Mouse (Mus musculus) olfactory bulb, adult 2 months (tissue): ENCODE results near the gene Tmprss11a. TPM values are rescaled to one million over a fixed set of nuclear protein-coding genes. Genes with fewer than 3 reads are reported as not detected.

ENCODE experiments used
- H3K27ac ChIP-seq: fragments of 200-500 bp; 2 replicates; pipeline ENCODE4 v1.5.1; 2012; ENCODE audit warnings: low read depth, low read length; ENCODE audit not compliant: insufficient read depth
- H3K4me1 ChIP-seq: fragments of 200-500 bp; 2 replicates; pipeline ENCODE4 v1.6.1; 2012; ENCODE audit warnings: low read length; ENCODE audit not compliant: control insufficient read depth, insufficient read depth
- H3K4me3 ChIP-seq: fragments of 200-500 bp; 2 replicates; pipeline ENCODE4 v1.5.1; 2012; ENCODE audit warnings: mild to moderate bottlenecking, low read depth, low read length, moderate library complexity; ENCODE audit not compliant: insufficient read depth
- CTCF ChIP-seq: fragments of 200-500 bp; IDR thresholded peaks from 2 replicates; pipeline ENCODE4 v1.5.1; 2012; ENCODE audit warnings: low read depth, mild to moderate bottlenecking, low read length, moderate library complexity; ENCODE audit not compliant: insufficient read depth
- POLR2A ChIP-seq: fragments of 200-500 bp; IDR thresholded peaks from 2 replicates; pipeline ENCODE4 v1.6.1; 2012; ENCODE audit warnings: mild to moderate bottlenecking, low read depth, low read length, moderate library complexity; ENCODE audit not compliant: insufficient read depth
- WGBS: fragments of 180-500 bp; shearing (Covaris S2); methylation state at CpG from one replicate; pipeline ENCODE4 v1.1.7; 2018; 5-methylcytosine and 5-hydroxymethylcytosine counted together
- polyA plus RNA-seq: library from polyadenylated mRNA; stranded (reverse); fragments of >200 nt; gene quantifications from 2 replicates; pipeline ENCODE4 v1.2.4, GENCODE M21; 2012; ENCODE audit warnings: low replicate concordance; ENCODE audit not compliant: missing spikeins, insufficient read depth, insufficient read length

Tmprss11a gene
- polyA plus RNA-seq = not detected in 2 replicates

DNA sequence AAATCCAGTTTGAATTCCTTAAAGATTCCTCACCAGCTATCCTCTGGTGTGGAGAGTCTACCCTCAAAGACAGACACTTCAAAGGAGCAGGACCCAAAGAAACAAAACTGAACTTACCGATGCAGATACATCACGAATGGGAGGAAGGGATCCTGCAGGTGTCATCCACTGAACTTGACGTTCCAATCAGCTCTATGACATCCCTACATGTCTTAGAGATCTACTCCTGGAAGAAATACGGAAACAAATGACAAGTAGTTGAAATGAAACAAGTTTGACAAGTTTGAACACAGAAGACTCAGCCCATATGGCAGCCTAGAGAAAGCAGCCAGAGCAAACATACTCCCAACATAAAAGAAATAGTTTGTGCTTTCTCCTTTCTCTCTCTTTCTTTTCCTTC, at the start of gene Tmprss11a:
TSS of gene Tmprss11a (minus strand) at position 101 of the 400 bp plus-strand sequence.
- TF ChIP-seq CTCF = no peak
- no peak for TF ChIP-seq POLR2A
- 71% methylated on average over 4 of the region's 4 CpGs for WGBS
- H3K4me1 ChIP-seq = no peaks in the 10 kb centered on the region
- H3K4me3 ChIP-seq = no peak within 1 kb of the TSS
- H3K27ac ChIP-seq = no peak within 1 kb of the TSS

GRCm38 (mm10) chr5:86518500-86518899, 49.7 kb upstream of the Tmprss11a start, which contains the start of gene Tmprss11g:
TSS of gene Tmprss11g (minus strand) at chr5:86518600.
- no peaks in the 10 kb centered on the region for H3K4me1 ChIP-seq
- TF ChIP-seq POLR2A (no peak), CTCF (no peak)
- no peak within 1 kb of the TSS for H3K4me3 ChIP-seq
- no peak within 1 kb of the TSS for H3K27ac ChIP-seq
- WGBS = 83% methylated on average over 9 of the region's 9 CpGs

- Histone ChIP-seq H3K4me3 (no peak overlapping the region), H3K27ac (no peak overlapping the region), H3K4me1 (no peaks in the 10 kb centered on the region)
- WGBS = 30% methylated on average over 5 of the region's 5 CpGs
- no peak for TF ChIP-seq CTCF
- TF ChIP-seq POLR2A = no peak
Measured at GRCm38 (mm10) chr5:86511538-86511937, 42.7 kb upstream of the Tmprss11a start.

DNA sequence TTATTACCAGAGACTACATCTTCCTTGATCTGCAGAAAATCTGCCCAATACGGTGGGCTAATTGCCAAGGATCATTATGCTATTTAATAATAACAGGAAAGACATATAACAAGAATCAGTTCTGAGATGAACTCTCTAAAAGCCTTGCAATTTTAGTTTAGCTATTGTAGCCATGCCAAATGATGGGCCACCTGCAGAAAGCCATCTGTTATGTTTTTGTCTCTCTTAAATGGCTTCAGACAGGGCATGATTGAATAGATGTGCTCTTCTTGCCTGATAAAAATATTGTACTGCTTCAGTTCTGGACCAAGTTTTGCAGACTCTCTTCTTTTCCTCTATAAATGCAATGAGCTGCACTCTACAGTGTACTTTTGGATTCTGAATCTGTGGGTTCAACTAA, 24.7 kb upstream of the Tmprss11a start:
- no peaks in the 10 kb centered on the region for H3K4me1 ChIP-seq
- no peak for TF ChIP-seq CTCF
- TF ChIP-seq POLR2A = no peak
- H3K4me3 ChIP-seq = no peak overlapping the region
- no peak overlapping the region for H3K27ac ChIP-seq
- WGBS = 60% methylated on average over 1 of the region's 1 CpGs

GRCm38 (mm10) chr5:86482562-86482961, 13.8 kb upstream of the Tmprss11a start:
- Histone ChIP-seq H3K27ac (no peak overlapping the region), H3K4me1 (no peaks in the 10 kb centered on the region), H3K4me3 (no peak overlapping the region)
- 75% methylated on average over 2 of the region's 2 CpGs for WGBS
- TF ChIP-seq CTCF = no peak
- no peak for TF ChIP-seq POLR2A

DNA sequence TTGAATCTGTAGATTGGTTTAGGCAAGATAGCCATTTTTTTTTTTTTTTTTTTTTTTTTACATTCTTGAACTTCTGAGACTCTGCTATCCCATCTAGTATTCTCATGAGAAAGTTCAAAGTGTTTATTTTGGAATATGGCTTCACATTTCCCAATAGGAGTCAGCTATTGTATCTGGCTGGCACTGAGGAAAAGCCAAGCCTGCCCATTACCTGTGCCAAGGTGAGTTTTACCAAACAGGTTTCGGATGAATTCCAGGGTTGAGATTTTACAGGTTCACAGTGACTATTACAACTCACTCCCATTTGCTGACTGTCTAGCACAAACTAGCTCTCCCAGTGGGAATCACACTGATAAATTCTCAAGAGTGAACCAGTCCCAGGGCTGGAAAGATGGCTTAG, 13.2 kb upstream of the Tmprss11a start:
- Histone ChIP-seq H3K27ac (no peak overlapping the region), H3K4me1 (no peaks in the 10 kb centered on the region), H3K4me3 (no peak overlapping the region)
- 93% methylated on average over 1 of the region's 1 CpGs for WGBS
- TF ChIP-seq CTCF (no peak), POLR2A (no peak)

GRCm38 (mm10) chr5:86473859-86474258, 5.1 kb upstream of the Tmprss11a start:
- Histone ChIP-seq H3K4me1 (no peaks in the 10 kb centered on the region), H3K27ac (no peak overlapping the region), H3K4me3 (no peak overlapping the region)
- TF ChIP-seq CTCF (no peak), POLR2A (no peak)
- WGBS = 78% methylated on average over 9 of the region's 9 CpGs

GRCm38 (mm10) chr5:86439306-86439705, 29.5 kb downstream of the Tmprss11a start:
- TF ChIP-seq CTCF (no peak), POLR2A (no peak)
- Histone ChIP-seq H3K4me3 (no peak overlapping the region), H3K4me1 (no peaks in the 10 kb centered on the region), H3K27ac (no peak overlapping the region)
- 71% methylated on average over 2 of the region's 2 CpGs for WGBS

- no peak overlapping the region for H3K4me3 ChIP-seq
- H3K4me1 ChIP-seq = no peaks in the 10 kb centered on the region
- TF ChIP-seq POLR2A = no peak
- TF ChIP-seq CTCF = no peak
- no peak overlapping the region for H3K27ac ChIP-seq
Measured at GRCm38 (mm10) chr5:86438548-86438947, 30.2 kb downstream of the Tmprss11a start.

GRCm38 (mm10) chr5:86432697-86433096, 36.1 kb downstream of the Tmprss11a start:
- 10% methylated on average over 2 of the region's 2 CpGs for WGBS

More at GRCm38 (mm10) chr5:86432697-86433096, 36.1 kb downstream of the Tmprss11a start:
- H3K4me3 ChIP-seq = no peak overlapping the region
- no peaks in the 10 kb centered on the region for H3K4me1 ChIP-seq
- TF ChIP-seq POLR2A (no peak), CTCF (no peak)
- no peak overlapping the region for H3K27ac ChIP-seq
